Mouse (Mus musculus) G1E (cell line): ENCODE results near the gene Dnah8. TPM values are rescaled to one million over a fixed set of nuclear protein-coding genes. Genes with fewer than 3 reads are reported as not detected.

ENCODE experiments used
- ATAC-seq: 2 replicates; pipeline ENCODE4 v1.8.0; 2016; ENCODE audit warnings: mild to moderate bottlenecking; ENCODE audit not compliant: insufficient number of reproducible peaks, poor library complexity, low FRiP score, severe bottlenecking; ENCODE audit errors: extremely low read depth
- DNase-seq: peaks from one replicate; pipeline ENCODE4 v3.0.0; 2012; ENCODE audit warnings: low spot score
- H3K27me3 ChIP-seq: 2 replicates; pipeline ENCODE4 v1.6.1; 2012; ENCODE audit warnings: mild to moderate bottlenecking, low read length, inconsistent platforms; ENCODE audit not compliant: insufficient read depth
- H3K36me3 ChIP-seq: replicated peaks from 2 replicates; pipeline ENCODE3; 2012; ENCODE audit warnings: mild to moderate bottlenecking, inconsistent platforms
- H3K4me1 ChIP-seq: 2 replicates; pipeline ENCODE4 v1.6.1; 2012; ENCODE audit warnings: low read depth, low read length, inconsistent platforms, mixed read lengths; ENCODE audit not compliant: insufficient read depth
- H3K4me3 ChIP-seq: 2 replicates; pipeline ENCODE4 v1.5.1; 2012; ENCODE audit warnings: low read depth, mild to moderate bottlenecking, inconsistent platforms, low read length, moderate library complexity, mixed read lengths
- H3K9me3 ChIP-seq: replicated peaks from 2 replicates; pipeline ENCODE4 v1.6.1; 2012; ENCODE audit warnings: inconsistent platforms
- CTCF ChIP-seq: IDR thresholded peaks from 2 replicates; pipeline ENCODE4 v1.5.1; 2012; ENCODE audit warnings: low read depth, low read length, inconsistent platforms, mixed read lengths
- GATA1 ChIP-seq: IDR thresholded peaks from 2 replicates; pipeline ENCODE4 v1.6.1; 2012; ENCODE audit warnings: borderline replicate concordance, low read length, inconsistent platforms, mixed read lengths
- GATA2 ChIP-seq: IDR thresholded peaks from 2 replicates; pipeline ENCODE4 v1.6.1; 2012; ENCODE audit warnings: low read depth, low read length, inconsistent platforms, borderline replicate concordance
- POLR2AphosphoS5 ChIP-seq: IDR thresholded peaks from 2 replicates; pipeline ENCODE4 v1.6.1; 2012; ENCODE audit warnings: low read depth, low read length, inconsistent platforms; ENCODE audit not compliant: insufficient replicate concordance
- TAL1 ChIP-seq: conservative IDR thresholded peaks from 2 replicates; pipeline ENCODE4 v1.6.1; 2012; ENCODE audit warnings: low read depth, low read length, inconsistent platforms, mixed read lengths
- polyA plus RNA-seq: library from polyadenylated mRNA; stranded (reverse); fragments of >175 nt; gene quantifications from 2 replicates; pipeline ENCODE4 v1.2.3, GENCODE M21; 2012
- total RNA-seq, 2 experiments: library from RNA; stranded (forward) in 1 of 2; stranded (reverse) in 1 of 2; fragments of 200-1000 nt in 1 of 2; fragments of >200 nt in 1 of 2; fragmentation: Nextera tagmentation in 1 of 2; gene quantifications; 2 replicates each; pipeline ENCODE4 v1.2.3; 2014 to 2017

The Dnah8 gene
- total and polyA plus RNA-seq, 3 experiments: 3.5 to 49.3 (median 42.5) TPM

DNA sequence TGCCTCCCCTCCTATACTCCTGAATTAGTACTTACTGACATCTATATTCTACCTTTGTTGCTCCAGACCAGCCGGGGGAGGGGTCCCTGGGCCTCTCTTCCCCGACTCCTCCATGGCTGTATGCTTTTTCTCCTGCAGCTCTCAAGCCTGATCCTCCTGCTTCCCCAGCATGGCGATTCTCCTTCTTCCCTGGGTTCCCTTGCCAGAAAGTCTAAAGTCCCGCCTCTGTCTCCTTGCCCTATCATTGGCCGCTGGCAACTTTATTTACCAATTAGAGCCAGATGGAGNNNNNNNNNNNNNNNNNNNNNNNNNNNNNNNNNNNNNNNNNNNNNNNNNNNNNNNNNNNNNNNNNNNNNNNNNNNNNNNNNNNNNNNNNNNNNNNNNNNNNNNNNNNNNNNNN, 40.7 kb downstream of the Dnah8 start:
- 0 out of 2 replicates have a peak, but pooled peaks cover 2% of the 10 kb centered on the region for H3K4me1 ChIP-seq
- TF ChIP-seq CTCF: no peak
- no peak for TF ChIP-seq TAL1
- no peak for TF ChIP-seq GATA1
- no peak for TF ChIP-seq GATA2
- no peak for TF ChIP-seq POLR2AphosphoS5
- H3K9me3 ChIP-seq: peaks cover 9% of the 10 kb centered on the region
- ATAC-seq (no peak), DNase-seq (no peak)
- no peak overlapping the region for H3K4me3 ChIP-seq
- H3K36me3 ChIP-seq: peaks cover 56% of the 10 kb centered on the region
- H3K27me3 ChIP-seq: no peaks in the 10 kb centered on the region

DNA sequence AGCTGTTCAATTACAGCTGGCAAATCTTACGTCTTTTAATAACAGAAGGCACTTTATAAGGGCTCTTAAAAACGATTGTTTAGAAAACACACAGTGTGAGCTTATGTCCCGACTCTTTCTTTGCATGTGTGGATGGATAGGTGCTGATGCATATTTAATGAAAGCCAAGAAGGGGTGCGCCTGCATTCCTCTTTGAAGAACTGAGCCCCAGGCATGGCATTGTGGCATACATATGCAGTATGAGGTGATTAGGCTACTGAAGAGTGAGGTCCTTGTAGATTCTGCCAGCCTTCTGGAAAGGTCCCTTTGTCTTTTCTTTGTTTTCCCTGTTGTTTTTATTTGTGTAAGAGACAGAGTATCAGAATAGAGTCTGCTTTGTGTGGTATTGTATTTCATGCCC, 48.4 kb downstream of the Dnah8 start:
- DNase-seq (no peak), ATAC-seq (no peak)
- H3K4me1 ChIP-seq: no peaks in the 10 kb centered on the region
- H3K4me3 ChIP-seq: no peak overlapping the region
- no peaks in the 10 kb centered on the region for H3K27me3 ChIP-seq
- H3K9me3 ChIP-seq: peaks cover 4% of the 10 kb centered on the region; the same call in 1 of the 2 replicates
- peaks cover 75% of the 10 kb centered on the region for H3K36me3 ChIP-seq
- no peak for TF ChIP-seq GATA1
- TF ChIP-seq GATA2: no peak
- TF ChIP-seq TAL1: no peak
- TF ChIP-seq CTCF: no peak
- TF ChIP-seq POLR2AphosphoS5: no peak

DNA sequence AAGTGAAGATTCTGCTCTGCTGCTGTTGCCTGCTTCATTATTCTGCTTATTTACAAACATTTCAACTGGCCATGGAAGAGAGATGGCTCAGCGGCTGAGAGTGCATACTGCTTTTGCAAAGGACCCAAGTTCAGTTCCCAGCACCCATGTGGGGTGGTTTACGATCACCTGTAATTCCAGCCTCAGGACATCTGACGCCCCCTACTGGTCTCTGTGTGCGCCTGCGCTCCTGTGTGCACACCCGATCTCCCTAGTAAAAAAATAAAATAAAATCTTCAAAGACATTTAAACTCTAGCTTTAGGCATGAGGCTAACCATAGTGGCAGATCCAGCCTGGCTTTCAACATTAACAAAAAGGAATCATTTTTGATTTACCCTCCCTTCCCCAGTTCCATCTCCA, 48.9 kb downstream of the Dnah8 start:
- Histone ChIP-seq H3K27me3 (no peaks in the 10 kb centered on the region), H3K9me3 (peaks cover 4% of the 10 kb centered on the region; the same call in 1 of the 2 replicates), H3K4me1 (no peaks in the 10 kb centered on the region), H3K36me3 (peaks cover 74% of the 10 kb centered on the region), H3K4me3 (no peak overlapping the region)
- TF ChIP-seq POLR2AphosphoS5: no peak
- TF ChIP-seq GATA2: no peak
- TF ChIP-seq CTCF: no peak
- no peak for TF ChIP-seq TAL1
- DNase-seq: no peak
- no peak for ATAC-seq

DNA sequence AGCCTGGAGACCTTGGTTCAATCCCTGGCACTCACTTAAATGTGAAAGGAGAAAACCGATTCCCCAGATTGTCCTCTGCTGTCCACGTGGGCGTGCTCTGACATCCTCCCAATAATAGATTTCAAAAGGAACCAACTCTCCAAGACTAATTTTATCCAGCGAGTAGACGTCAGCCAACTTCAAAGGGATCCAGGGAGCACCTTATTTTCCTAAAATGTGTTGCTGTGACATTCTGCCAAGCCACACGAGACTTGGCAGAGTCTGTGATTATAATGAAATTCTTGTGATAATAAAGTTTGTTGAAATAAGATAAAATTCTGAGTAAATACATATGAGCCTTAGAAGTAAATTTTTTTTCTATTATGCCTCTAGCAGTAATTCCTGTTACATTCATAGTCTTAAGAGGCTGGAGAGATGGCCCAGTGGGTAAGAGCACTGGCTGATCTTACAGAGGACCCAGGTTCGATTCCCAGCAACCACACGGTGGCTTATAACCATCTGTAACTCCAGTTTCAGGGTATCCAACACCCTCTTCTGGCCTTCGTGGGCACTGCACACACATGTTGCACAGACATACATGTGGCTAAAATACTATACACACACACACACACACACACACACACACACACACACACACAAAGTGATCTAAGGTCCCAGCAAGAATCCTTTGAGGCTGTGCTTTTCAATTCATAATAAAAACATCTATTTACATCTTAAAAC, 51.0 kb downstream of the Dnah8 start:
- H3K9me3 ChIP-seq: peaks cover 6% of the 10 kb centered on the region; the same call in 1 of the 2 replicates
- DNase-seq (no peak), ATAC-seq (no peak)
- H3K27me3 ChIP-seq: no peaks in the 10 kb centered on the region
- H3K36me3 ChIP-seq: peaks cover 66% of the 10 kb centered on the region
- no peak overlapping the region for H3K4me3 ChIP-seq
- H3K4me1 ChIP-seq: no peaks in the 10 kb centered on the region
- no peak for TF ChIP-seq CTCF
- no peak for TF ChIP-seq GATA2
- TF ChIP-seq POLR2AphosphoS5: no peak
- no peak for TF ChIP-seq GATA1
- no peak for TF ChIP-seq TAL1

DNA sequence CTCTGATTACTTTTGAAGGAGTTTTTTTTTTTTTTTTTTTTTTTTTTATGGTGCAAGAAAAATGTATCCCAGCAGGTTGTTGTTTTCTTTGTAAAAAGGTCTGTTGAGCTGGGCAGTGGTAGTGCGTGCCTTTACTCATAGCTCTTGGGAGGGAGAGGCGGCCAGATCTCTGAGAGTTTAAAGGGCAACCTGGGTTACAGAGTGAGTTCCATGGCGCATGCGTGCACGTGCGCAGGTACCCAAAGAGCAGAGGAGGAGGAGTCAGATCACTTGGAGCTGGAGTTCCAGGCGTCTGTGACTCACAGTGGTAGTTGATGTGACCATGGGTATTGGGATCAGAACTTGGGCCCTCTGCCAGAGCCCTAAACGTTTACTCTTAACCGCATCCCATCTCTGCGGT, 54.4 kb downstream of the Dnah8 start:
- TF ChIP-seq TAL1 (no peak), CTCF (no peak), GATA1 (no peak), POLR2AphosphoS5 (no peak), GATA2 (no peak)
- Histone ChIP-seq H3K36me3 (peaks cover 49% of the 10 kb centered on the region), H3K9me3 (peaks cover 6% of the 10 kb centered on the region; the same call in 1 of the 2 replicates), H3K27me3 (no peaks in the 10 kb centered on the region), H3K4me3 (no peak overlapping the region), H3K4me1 (no peaks in the 10 kb centered on the region)
- ATAC-seq (no peak), DNase-seq (no peak)

DNA sequence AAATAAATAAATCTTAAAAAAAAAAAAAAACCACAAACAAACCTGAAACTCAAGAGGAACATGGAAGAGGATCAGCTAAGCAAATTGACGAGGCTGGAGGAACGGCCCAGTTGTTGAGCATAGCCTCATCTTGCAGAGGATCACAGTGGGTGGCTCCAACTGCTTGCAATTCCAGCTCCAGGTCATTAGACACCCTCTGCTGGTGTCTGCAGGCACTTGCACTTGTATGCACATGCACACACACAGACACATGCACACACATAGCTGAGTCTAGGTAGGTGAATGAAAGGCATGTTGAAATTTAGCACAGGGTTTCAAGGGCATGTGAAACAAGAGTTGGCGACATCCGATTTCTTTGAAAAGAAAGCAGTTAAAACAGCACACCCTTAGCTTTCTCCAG, 55.5 kb downstream of the Dnah8 start:
- DNase-seq (no peak), ATAC-seq (no peak)
- peaks cover 6% of the 10 kb centered on the region; the same call in 1 of the 2 replicates for H3K9me3 ChIP-seq
- TF ChIP-seq GATA1: no peak
- TF ChIP-seq CTCF: no peak
- no peak for TF ChIP-seq POLR2AphosphoS5
- no peak for TF ChIP-seq TAL1
- TF ChIP-seq GATA2: no peak
- H3K4me1 ChIP-seq: no peaks in the 10 kb centered on the region
- peaks cover 46% of the 10 kb centered on the region for H3K36me3 ChIP-seq
- no peaks in the 10 kb centered on the region for H3K27me3 ChIP-seq
- no peak overlapping the region for H3K4me3 ChIP-seq
